Mouse (Mus musculus): ENCODE results near the gene Ryr3. TPM values are rescaled to one million over a fixed set of nuclear protein-coding genes. Genes with fewer than 3 reads are reported as not detected.
A peak's percentile ranks its signal among the peaks of the same experiment; 100 is the strongest.

Gene Ryr3
- polyA plus RNA-seq, 1 experiment from 2014 or later, result 2.2 TPM

GRCm38 (mm10) chr2:112842877-112843276, 374.0 kb downstream of the Ryr3 start:
- in situ Hi-C loops (cut with MboI; ENCODE audit: low pct_unique_long_range_greater_than_20kb), result no loop called here
- TF ChIP-seq CTCF (IDR thresholded peaks at IDR 0.05), result no peak
- H3K27me3 ChIP-seq, result no peaks in the 10 kb centered on the region
- no peak for ATAC-seq
- DNase-seq (ENCODE audit: low read depth, low spot score), result no peak
- ChIA-PET POLR2A (no interaction called here), CTCF (no interaction called here)

- no peak for DNase-seq (ENCODE audit: low read depth, low spot score)
- no peak for ATAC-seq
- ChIA-PET POLR2A (no interaction called here), CTCF (no interaction called here)
- TF ChIP-seq CTCF (IDR thresholded peaks at IDR 0.05), result no peak
- in situ Hi-C loops (cut with MboI; ENCODE audit: low pct_unique_long_range_greater_than_20kb), result no loop called here
- peaks cover 6% of the 10 kb centered on the region for H3K27me3 ChIP-seq
Measured at GRCm38 (mm10) chr2:112831423-112832305, 385.2 kb downstream of the Ryr3 start.

GRCm38 (mm10) chr2:112826571-112826970, 390.3 kb downstream of the Ryr3 start:
- peaks cover 9% of the 10 kb centered on the region for H3K27me3 ChIP-seq
- DNase-seq (ENCODE audit: low read depth, low spot score) (no peak), ATAC-seq (no peak)
- no peak for TF ChIP-seq CTCF (IDR thresholded peaks at IDR 0.05)
- in situ Hi-C loops (cut with MboI; ENCODE audit: low pct_unique_long_range_greater_than_20kb), result no loop called here
- ChIA-PET POLR2A (no interaction called here), CTCF (no interaction called here)

GRCm38 (mm10) chr2:112822721-112823120, 394.2 kb downstream of the Ryr3 start:
- no peak for DNase-seq (ENCODE audit: low read depth, low spot score)
- ChIA-PET CTCF (no interaction called here), POLR2A (no interaction called here)
- no peak for ATAC-seq
- peaks cover 4% of the 10 kb centered on the region for H3K27me3 ChIP-seq
- in situ Hi-C loops (cut with MboI; ENCODE audit: low pct_unique_long_range_greater_than_20kb), result no loop called here
- peak; percentile 17 for TF ChIP-seq CTCF (IDR thresholded peaks at IDR 0.05)

GRCm38 (mm10) chr2:112819059-112819458, 397.8 kb downstream of the Ryr3 start:
- in situ Hi-C loops (cut with MboI; ENCODE audit: low pct_unique_long_range_greater_than_20kb), result no loop called here
- no peak for ATAC-seq
- CTCF ChIA-PET, result no interaction called here

GRCm38 (mm10) chr2:112816976-112817375, 399.9 kb downstream of the Ryr3 start:
- DNase-seq (ENCODE audit: low read depth, low spot score) (no peak), ATAC-seq (no peak)
- no peaks in the 10 kb centered on the region for H3K27me3 ChIP-seq
- in situ Hi-C loops (cut with MboI; ENCODE audit: low pct_unique_long_range_greater_than_20kb), result no loop called here
- POLR2A ChIA-PET, result no interaction called here
- CTCF ChIA-PET, result no interaction called here
- TF ChIP-seq CTCF (IDR thresholded peaks at IDR 0.05), result no peak

More at GRCm38 (mm10) chr2:112819059-112819458, 397.8 kb downstream of the Ryr3 start:
- TF ChIP-seq CTCF (IDR thresholded peaks at IDR 0.05), result no peak
- POLR2A ChIA-PET, result no interaction called here
- H3K27me3 ChIP-seq, result no peaks in the 10 kb centered on the region
- no peak for DNase-seq (ENCODE audit: low read depth, low spot score)

GRCm38 (mm10) chr2:112815960-112816359, 400.9 kb downstream of the Ryr3 start:
- in situ Hi-C loops (cut with MboI; ENCODE audit: low pct_unique_long_range_greater_than_20kb), result no loop called here
- TF ChIP-seq CTCF (IDR thresholded peaks at IDR 0.05), result no peak
- no peak for ATAC-seq
- no peak for DNase-seq (ENCODE audit: low read depth, low spot score)
- ChIA-PET CTCF (interaction anchor here (1.1 to 1.4 kb wide), 2 partner anchors 14 to 418 kb away, joined by 3 to 6 read pairs; no protein-coding TSS in a partner anchor), POLR2A (no interaction called here)
- no peaks in the 10 kb centered on the region for H3K27me3 ChIP-seq

GRCm38 (mm10) chr2:112812637-112813402, 404.1 kb downstream of the Ryr3 start:
- POLR2A ChIA-PET, result no interaction called here
- ATAC-seq, result no peak
- in situ Hi-C loops (cut with MboI; ENCODE audit: low pct_unique_long_range_greater_than_20kb), result no loop called here

GRCm38 (mm10) chr2:112806015-112806414, 410.9 kb downstream of the Ryr3 start:
- in situ Hi-C loops (cut with MboI; ENCODE audit: low pct_unique_long_range_greater_than_20kb), result no loop called here
- DNase-seq (ENCODE audit: low read depth, low spot score) (no peak), ATAC-seq (no peak)
- peaks cover 2% of the 10 kb centered on the region for H3K27me3 ChIP-seq
- TF ChIP-seq CTCF (IDR thresholded peaks at IDR 0.05), result no peak
- CTCF ChIA-PET, result no interaction called here
- POLR2A ChIA-PET, result no interaction called here

More at GRCm38 (mm10) chr2:112812637-112813402, 404.1 kb downstream of the Ryr3 start:
- H3K27me3 ChIP-seq, result peaks cover 2% of the 10 kb centered on the region
- DNase-seq (ENCODE audit: low read depth, low spot score), result no peak
- TF ChIP-seq CTCF (IDR thresholded peaks at IDR 0.05), result peak; percentile 54
- CTCF ChIA-PET, result interaction anchor here (0.6 to 1.9 kb wide), 5 partner anchors 12 to 489 kb away, joined by 3 to 6 read pairs (median 4); no protein-coding TSS in a partner anchor

- DNase-seq (ENCODE audit: low read depth, low spot score) (no peak), ATAC-seq (peak; percentile 87)
- no peaks in the 10 kb centered on the region for H3K27me3 ChIP-seq
- peak; percentile 82 for TF ChIP-seq CTCF (IDR thresholded peaks at IDR 0.05)
- CTCF ChIA-PET, result interaction anchor here (0.7 to 2.6 kb wide), 5 partner anchors 11 to 502 kb away, joined by 3 to 15 read pairs (median 3); no protein-coding TSS in a partner anchor
- POLR2A ChIA-PET, result no interaction called here
- in situ Hi-C loops (cut with MboI; ENCODE audit: low pct_unique_long_range_greater_than_20kb), result loop anchor here (5.0 to 25.0 kb wide), 3 partner anchors 432 to 987 kb away; partner anchors contain the start of gene Tmco5b
Measured at GRCm38 (mm10) chr2:112799995-112800353, 416.9 kb downstream of the Ryr3 start.

Measured in Patski (cell line).